Mouse (Mus musculus): Measurements from ENCODE around the gene Msto1. TPM values are rescaled to one million over a fixed set of nuclear protein-coding genes. Genes with fewer than 3 reads are reported as not detected.

Gene Msto1
- total and polyA plus RNA-seq, 3 experiments: 59.7 to 70.7 (median 70.2) TPM

DNA sequence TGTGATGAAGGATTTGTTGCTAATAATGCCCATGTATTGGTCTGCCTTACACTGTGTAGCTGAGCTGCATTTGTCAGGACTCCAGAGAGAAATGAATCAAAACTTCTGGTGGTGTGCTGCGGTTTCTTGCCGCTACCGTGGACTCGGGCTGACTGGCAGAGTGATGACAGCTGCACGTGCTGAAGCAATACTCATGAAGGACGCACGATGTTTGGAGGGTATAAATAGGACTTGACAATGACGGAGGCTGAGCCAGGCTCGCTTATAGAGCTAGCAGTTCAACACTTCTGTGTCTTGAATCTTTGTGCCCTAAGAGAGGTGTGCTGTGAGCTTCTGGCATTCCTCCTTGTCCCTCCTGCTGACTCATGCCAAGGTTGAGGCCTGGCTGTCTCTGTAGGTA, 7.6 kb upstream of the Msto1 start:
- H3K4me3 ChIP-seq (replicated peaks in 1 of 3; ENCODE audit: low read depth in 2 of 3, low read length in 2 of 3, poor library complexity in 1 of 3): no peak overlapping the region
- in situ Hi-C loops (cut with MboI; ENCODE audit: low pct_ligation_motif_present, low pct_unique_long_range_greater_than_20kb, low sequenced_read_pairs) (no loop called here), dilution Hi-C loops (cut with MboI; ENCODE audit: extremely low pct_ligation_motif_present, extremely low pct_unique_long_range_greater_than_20kb, low sequenced_read_pairs) (no loop called here)
- peaks cover 9% of the 10 kb centered on the region for H3K9me3 ChIP-seq (replicated peaks; ENCODE audit: low read length)
- no peaks in the 10 kb centered on the region for H3K27me3 ChIP-seq (replicated peaks)
- H3K4me1 ChIP-seq (ENCODE audit: control insufficient read depth in 1 of 2, insufficient read depth in 2 of 2): no peaks in the 10 kb centered on the region
- no peak overlapping the region for H3K9ac ChIP-seq (ENCODE audit: insufficient read depth, low read depth)
- H3K79me2 ChIP-seq (replicated peaks; ENCODE audit: control insufficient read depth, extremely low read depth, insufficient read depth, poor library complexity, severe bottlenecking): no peaks in the 10 kb centered on the region
- H3K27ac ChIP-seq (ENCODE audit: insufficient read depth, low read depth): no peak overlapping the region
- H3K36me3 ChIP-seq (replicated peaks in 1 of 2; ENCODE audit: control insufficient read depth in 1 of 2, insufficient read depth in 1 of 2, low read length in 1 of 2): peaks cover 41 to 74% of the 10 kb centered on the region in 2 experiments
- DNase-seq (ENCODE audit: extremely low read depth): no peak
- no peak for TF ChIP-seq JUND (conservative IDR thresholded peaks at IDR 0.05; ENCODE audit: low read depth, low read length)
- TF ChIP-seq TBP (conservative IDR thresholded peaks at IDR 0.05; ENCODE audit: low read depth, low read length): no peak
- TF ChIP-seq ELF1 (IDR thresholded peaks at IDR 0.05; ENCODE audit: low read depth, low read length): no peak
- no peak for TF ChIP-seq POLR2AphosphoS2 (IDR thresholded peaks at IDR 0.05; ENCODE audit: low read depth, low read length)
- H3K4me2 ChIP-seq (ENCODE audit: insufficient read depth, low read depth, poor library complexity, severe bottlenecking): no peak overlapping the region

- peaks cover 0 to 5% of the 10 kb centered on the region in 2 experiments; a peak in 1 of 4 replicates for H3K4me1 ChIP-seq (ENCODE audit: control insufficient read depth in 1 of 2, insufficient read depth in 2 of 2)
- no peak overlapping the region for H3K27ac ChIP-seq (ENCODE audit: insufficient read depth, low read depth)
- TF ChIP-seq E2F4 (IDR thresholded peaks at IDR 0.05; ENCODE audit: insufficient replicate concordance, low read depth, low read length) (no peak), MYC (IDR thresholded peaks at IDR 0.05; ENCODE audit: low read depth, low read length) (no peak), CTCF (conservative IDR thresholded peaks at IDR 0.05 in 1 of 2, IDR thresholded peaks at IDR 0.05 in 1 of 2; ENCODE audit: low read depth in 2 of 2, low read length in 2 of 2) (no peak), MXI1 (IDR thresholded peaks at IDR 0.05; ENCODE audit: low read depth, low read length) (no peak), KAT2A (IDR thresholded peaks at IDR 0.05; ENCODE audit: insufficient replicate concordance, low read length) (no peak), RAD21 (IDR thresholded peaks at IDR 0.05; ENCODE audit: low read depth, low read length) (no peak), NELFE (IDR thresholded peaks at IDR 0.05; ENCODE audit: low read depth, low read length) (no peak), ZKSCAN1 (IDR thresholded peaks at IDR 0.05; ENCODE audit: borderline replicate concordance, low read depth, low read length) (no peak), USF1 (IDR thresholded peaks at IDR 0.05; ENCODE audit: low read depth, low read length) (no peak), USF2 (conservative IDR thresholded peaks at IDR 0.05; ENCODE audit: low read depth, low read length) (no peak), HCFC1 (IDR thresholded peaks at IDR 0.05; ENCODE audit: low read depth, low read length) (no peak), ZMIZ1 (IDR thresholded peaks at IDR 0.05; ENCODE audit: low read depth, low read length) (no peak)
- peaks cover 9% of the 10 kb centered on the region for H3K9me3 ChIP-seq (replicated peaks; ENCODE audit: low read length)
- H3K36me3 ChIP-seq (replicated peaks in 1 of 2; ENCODE audit: control insufficient read depth in 1 of 2, insufficient read depth in 1 of 2, low read length in 1 of 2): peaks cover 28 to 55% of the 10 kb centered on the region in 2 experiments
- no peak overlapping the region for H3K4me3 ChIP-seq (replicated peaks in 1 of 3; ENCODE audit: low read depth in 2 of 3, low read length in 2 of 3, poor library complexity in 1 of 3)
- H3K4me2 ChIP-seq (ENCODE audit: insufficient read depth, low read depth, poor library complexity, severe bottlenecking): no peak overlapping the region
- dilution Hi-C loops (cut with MboI; ENCODE audit: extremely low pct_ligation_motif_present, extremely low pct_unique_long_range_greater_than_20kb, low sequenced_read_pairs) (no loop called here), in situ Hi-C loops (cut with MboI; ENCODE audit: low pct_ligation_motif_present, low pct_unique_long_range_greater_than_20kb, low sequenced_read_pairs) (no loop called here)
- H3K79me2 ChIP-seq (replicated peaks; ENCODE audit: control insufficient read depth, extremely low read depth, insufficient read depth, poor library complexity, severe bottlenecking): peaks cover 4% of the 10 kb centered on the region; the same call in 1 of the 2 replicates
- H3K9ac ChIP-seq (ENCODE audit: insufficient read depth, low read depth): no peak overlapping the region
- H3K27me3 ChIP-seq (replicated peaks): no peaks in the 10 kb centered on the region
- no peak for DNase-seq (ENCODE audit: extremely low read depth)
These were observed 5.2 kb upstream of the Msto1 start for GRCm38 (mm10) chr3:88918981-88919380.
